Mouse (Mus musculus): ENCODE data around the gene Mcts1.

Mcts1 gene

DNA sequence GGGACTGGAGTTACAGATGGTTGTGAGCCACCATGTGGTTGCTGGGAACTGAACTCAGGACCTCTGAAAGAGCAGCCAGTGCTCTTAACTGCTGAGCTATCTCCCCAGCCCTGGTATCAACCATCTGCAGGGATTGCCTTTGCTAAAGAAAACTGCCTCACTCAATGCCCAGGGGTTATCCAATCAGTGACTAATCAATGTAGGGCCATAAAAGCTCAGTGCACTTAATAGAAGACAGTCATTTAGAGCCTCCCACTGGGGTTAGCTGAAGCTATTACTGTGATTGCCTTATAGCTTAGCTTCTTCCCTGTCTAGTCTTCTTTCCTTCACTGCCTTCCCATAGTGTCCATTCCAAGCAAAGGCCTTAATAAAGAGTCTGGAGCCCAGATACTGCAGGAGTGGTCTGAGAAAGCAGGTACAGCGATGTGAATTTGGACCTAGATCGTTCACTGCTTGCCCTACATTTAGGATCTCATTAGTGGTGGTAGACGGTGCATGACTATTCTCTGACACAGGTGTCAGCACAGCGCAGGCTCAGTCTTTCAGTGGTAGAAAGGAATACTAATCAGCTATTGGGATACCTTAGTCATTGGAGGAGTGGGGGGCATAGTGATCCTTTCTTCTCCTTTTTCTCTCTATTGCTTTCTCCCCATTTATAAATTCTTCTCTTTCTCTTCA lies 56.0 kb downstream of the Mcts1 start:
- no peak for DNase-seq
